Mouse (Mus musculus): ENCODE data around the gene Park7. TPM values are rescaled to one million over a fixed set of nuclear protein-coding genes. Genes with fewer than 3 reads are reported as not detected.
"Not testable (repeated sequence)": the region's sequence is repeated elsewhere in the genome, so short reads cannot be mapped to it uniquely, and the experiment has no call there.

Gene Park7
- polyA plus RNA-seq, 1 experiment from 2014 or later = 177 TPM

DNA sequence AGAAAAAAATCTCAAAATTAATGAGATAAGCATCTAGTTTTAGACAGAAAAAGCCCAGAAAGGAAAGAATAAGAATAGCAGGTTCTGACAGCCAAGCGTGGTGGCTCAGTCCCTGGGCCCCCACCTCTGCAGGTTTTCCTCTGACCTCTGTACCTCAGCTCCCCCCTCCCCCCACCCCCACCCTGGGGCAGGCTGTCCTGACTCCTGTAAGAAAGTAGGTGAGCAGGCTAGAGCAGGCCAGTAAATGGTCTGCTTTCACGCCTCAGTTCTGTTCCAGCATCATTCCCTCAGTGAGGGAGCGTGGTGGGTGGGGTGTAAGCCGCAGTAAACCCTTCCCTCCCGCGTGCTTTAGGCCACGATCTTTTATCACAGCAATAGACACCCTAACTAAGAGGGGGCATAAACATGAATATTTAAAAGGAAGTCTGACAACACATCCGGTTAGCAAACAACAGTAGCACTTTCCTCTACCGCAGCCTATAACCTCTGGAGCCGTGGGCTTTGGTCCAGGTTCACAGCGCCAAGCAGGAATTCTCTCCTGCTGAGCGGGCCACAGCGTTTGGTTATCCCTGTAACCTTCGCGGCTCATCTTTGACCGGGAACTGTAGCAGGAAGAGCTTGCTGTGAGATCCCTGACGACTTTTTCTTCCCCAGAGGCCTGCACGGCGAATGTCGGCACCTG lies 24.8 kb downstream of the Park7 start:
- Histone ChIP-seq H3K4me1 (ENCODE audit: control insufficient read depth, low read depth, low read length) (peaks cover 6% of the 10 kb centered on the region), H3K4me2 (ENCODE audit: low read depth, low read length) (peak overlapping the region; percentile 33), H3K4me3 (ENCODE audit: low read depth, low read length) (no peak overlapping the region), H3K9me3 (replicated peaks; ENCODE audit: control insufficient read depth, low read length) (no peaks in the 10 kb centered on the region), H3K27ac (ENCODE audit: low read length) (peak overlapping the region; percentile 79), H3K36me3 (ENCODE audit: control insufficient read depth, insufficient read depth) (no peaks in the 10 kb centered on the region), H3K9ac (ENCODE audit: low read depth, low read length) (no peak overlapping the region), H3K27me3 (ENCODE audit: control insufficient read depth, insufficient read depth, low read depth, low read length) (no peaks in the 10 kb centered on the region)
- WGBS (ENCODE audit: insufficient replicate concordance) = 47% methylated on average over 20 of the region's 20 CpGs
- peak; percentile 68 for ATAC-seq (ENCODE audit: low read depth)

DNA sequence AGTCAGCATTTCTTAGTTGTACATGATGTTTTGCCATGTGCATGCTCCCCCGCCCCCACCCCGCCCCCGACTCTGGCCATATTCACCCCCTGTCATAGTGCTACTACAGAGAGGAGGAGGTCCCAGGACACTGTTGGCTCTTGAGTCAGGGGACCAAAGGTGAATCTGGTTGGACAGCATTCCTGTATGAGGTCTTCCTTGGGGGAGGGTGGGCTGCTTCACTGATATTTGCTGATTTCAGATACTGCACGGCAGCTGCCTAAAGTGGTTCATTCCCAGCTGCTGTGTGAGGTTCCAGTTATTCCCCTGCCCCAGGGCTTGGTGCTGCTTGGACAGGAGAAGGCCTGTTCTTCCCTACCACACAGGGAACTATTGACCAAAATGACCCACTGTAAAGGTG lies 25.7 kb downstream of the Park7 start:
- peaks cover 6% of the 10 kb centered on the region for H3K4me1 ChIP-seq (ENCODE audit: control insufficient read depth, low read depth, low read length)
- H3K9me3 ChIP-seq (replicated peaks; ENCODE audit: control insufficient read depth, low read length) = no peaks in the 10 kb centered on the region
- H3K4me3 ChIP-seq (ENCODE audit: low read depth, low read length) = no peak overlapping the region
- H3K4me2 ChIP-seq (ENCODE audit: low read depth, low read length) = no peak overlapping the region
- 75% methylated on average over 4 of the region's 4 CpGs for WGBS (ENCODE audit: insufficient replicate concordance)
- H3K27me3 ChIP-seq (ENCODE audit: control insufficient read depth, insufficient read depth, low read depth, low read length) = no peaks in the 10 kb centered on the region
- no peaks in the 10 kb centered on the region for H3K36me3 ChIP-seq (ENCODE audit: control insufficient read depth, insufficient read depth)
- no peak overlapping the region for H3K9ac ChIP-seq (ENCODE audit: low read depth, low read length)
- peak; percentile 22; the same call in 1 of the 2 replicates for ATAC-seq (ENCODE audit: low read depth)
- H3K27ac ChIP-seq (ENCODE audit: low read length) = no peak overlapping the region

DNA sequence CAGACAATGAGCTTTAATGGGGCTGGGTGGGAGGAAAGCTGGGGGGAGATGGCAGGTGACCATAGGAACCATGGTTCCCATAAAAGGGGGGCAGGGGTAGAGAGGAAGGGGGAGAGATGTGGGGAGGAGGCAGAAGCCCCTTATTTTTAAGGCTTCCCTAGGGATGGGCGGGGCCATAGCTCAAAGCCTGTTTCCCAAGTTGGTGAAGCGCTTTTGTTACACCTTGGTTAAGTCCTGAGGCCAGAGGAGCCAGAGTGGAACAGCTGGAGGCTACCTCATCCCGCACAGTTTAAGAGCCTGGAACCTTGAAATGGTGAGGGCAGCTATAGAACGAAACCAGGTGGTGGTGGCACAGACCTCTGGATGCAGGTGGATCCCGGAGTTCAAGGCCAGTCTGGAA lies 26.3 kb downstream of the Park7 start:
- Histone ChIP-seq H3K9me3 (replicated peaks; ENCODE audit: control insufficient read depth, low read length) (no peaks in the 10 kb centered on the region), H3K9ac (ENCODE audit: low read depth, low read length) (no peak overlapping the region), H3K4me2 (ENCODE audit: low read depth, low read length) (no peak overlapping the region), H3K4me3 (ENCODE audit: low read depth, low read length) (no peak overlapping the region), H3K27me3 (ENCODE audit: control insufficient read depth, insufficient read depth, low read depth, low read length) (no peaks in the 10 kb centered on the region), H3K36me3 (ENCODE audit: control insufficient read depth, insufficient read depth) (no peaks in the 10 kb centered on the region), H3K27ac (ENCODE audit: low read length) (no peak overlapping the region), H3K4me1 (ENCODE audit: control insufficient read depth, low read depth, low read length) (peaks cover 6% of the 10 kb centered on the region)
- WGBS (ENCODE audit: insufficient replicate concordance) = 58% methylated on average over 5 of the region's 5 CpGs
- no peak for ATAC-seq (ENCODE audit: low read depth)

DNA sequence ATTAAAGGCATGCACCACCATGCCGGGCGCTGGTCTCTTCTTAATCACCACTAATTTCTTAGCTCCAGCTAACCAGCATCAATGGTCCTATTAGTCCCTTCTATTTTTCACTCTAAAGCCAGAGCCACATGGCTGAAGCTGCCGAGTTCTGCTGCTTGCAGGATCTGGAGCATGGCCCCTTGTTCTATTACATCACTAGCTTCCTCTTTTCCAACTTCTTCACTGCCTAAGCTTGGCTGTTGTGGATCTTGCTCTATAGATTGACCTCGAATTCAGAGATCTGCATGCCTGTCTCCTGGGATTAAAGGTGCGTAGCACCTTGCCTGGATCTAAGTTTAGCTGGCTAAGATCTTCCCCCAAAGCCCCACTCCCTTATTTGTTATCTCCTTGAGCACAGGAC lies 31.6 kb downstream of the Park7 start:
- WGBS (ENCODE audit: insufficient replicate concordance) = 48% methylated on average over 5 of the region's 5 CpGs
- H3K27ac ChIP-seq (ENCODE audit: low read length) = no peak overlapping the region
- H3K36me3 ChIP-seq (ENCODE audit: control insufficient read depth, insufficient read depth) = no peaks in the 10 kb centered on the region
- H3K9me3 ChIP-seq (replicated peaks; ENCODE audit: control insufficient read depth, low read length) = peaks cover 13% of the 10 kb centered on the region
- H3K27me3 ChIP-seq (ENCODE audit: control insufficient read depth, insufficient read depth, low read depth, low read length) = no peaks in the 10 kb centered on the region
- H3K4me2 ChIP-seq (ENCODE audit: low read depth, low read length) = no peak overlapping the region
- H3K4me3 ChIP-seq (ENCODE audit: low read depth, low read length) = no peak overlapping the region
- no peak for ATAC-seq (ENCODE audit: low read depth)
- no peak overlapping the region for H3K9ac ChIP-seq (ENCODE audit: low read depth, low read length)
- no peaks in the 10 kb centered on the region for H3K4me1 ChIP-seq (ENCODE audit: control insufficient read depth, low read depth, low read length)

DNA sequence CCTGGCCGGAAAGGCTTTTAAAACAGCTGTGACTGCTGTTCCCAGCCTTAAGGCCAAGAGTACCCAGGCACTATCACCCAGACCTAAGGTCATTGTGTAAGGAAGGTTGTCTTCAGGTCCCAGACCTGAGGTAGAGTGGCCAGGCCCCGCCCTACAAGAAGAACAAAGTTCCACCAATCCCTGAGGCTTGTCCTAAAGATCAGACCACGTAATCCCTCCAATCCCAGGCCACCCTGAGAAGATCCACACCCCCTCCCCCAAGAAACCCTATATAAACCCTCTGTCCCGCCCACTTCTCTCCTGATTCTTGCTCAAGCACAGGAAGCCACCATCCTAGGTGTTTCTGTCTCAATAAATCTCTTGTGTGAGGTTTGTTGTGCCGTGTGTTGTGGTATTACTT lies 33.9 kb downstream of the Park7 start:
- Histone ChIP-seq H3K4me2 (ENCODE audit: low read depth, low read length) (no peak overlapping the region), H3K27ac (ENCODE audit: low read length) (no peak overlapping the region), H3K9me3 (replicated peaks; ENCODE audit: control insufficient read depth, low read length) (peaks cover 13% of the 10 kb centered on the region), H3K4me3 (ENCODE audit: low read depth, low read length) (no peak overlapping the region), H3K4me1 (ENCODE audit: control insufficient read depth, low read depth, low read length) (no peaks in the 10 kb centered on the region), H3K27me3 (ENCODE audit: control insufficient read depth, insufficient read depth, low read depth, low read length) (no peaks in the 10 kb centered on the region), H3K9ac (ENCODE audit: low read depth, low read length) (no peak overlapping the region), H3K36me3 (ENCODE audit: control insufficient read depth, insufficient read depth) (no peaks in the 10 kb centered on the region)
- WGBS (ENCODE audit: insufficient replicate concordance) = 67% methylated on average over 5 of the region's 5 CpGs
- ATAC-seq (ENCODE audit: low read depth) = no peak

DNA sequence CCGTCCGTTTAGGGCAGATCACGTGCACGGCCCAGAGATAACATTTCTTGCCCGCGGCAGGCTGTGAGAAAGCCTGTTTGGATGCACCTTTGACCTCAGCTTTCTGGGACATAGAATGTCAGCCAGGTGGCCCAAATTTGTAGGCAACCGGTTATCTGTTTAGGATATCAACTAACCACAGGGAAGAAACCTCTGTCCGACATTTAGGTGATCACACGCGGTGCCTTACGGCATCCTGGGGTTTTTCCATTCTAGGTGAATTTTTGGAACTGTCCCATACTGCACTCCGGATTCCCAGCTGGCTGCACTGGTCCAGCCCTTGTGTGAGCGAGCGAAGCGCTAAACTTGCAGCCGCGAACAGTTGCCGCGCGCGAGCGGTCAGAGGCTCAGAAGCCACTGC lies 34.6 kb downstream of the Park7 start:
- Histone ChIP-seq H3K4me1 (ENCODE audit: control insufficient read depth, low read depth, low read length) (peaks cover 4% of the 10 kb centered on the region), H3K27me3 (ENCODE audit: control insufficient read depth, insufficient read depth, low read depth, low read length) (no peaks in the 10 kb centered on the region), H3K4me3 (ENCODE audit: low read depth, low read length) (no peak overlapping the region), H3K4me2 (ENCODE audit: low read depth, low read length) (no peak overlapping the region), H3K36me3 (ENCODE audit: control insufficient read depth, insufficient read depth) (no peaks in the 10 kb centered on the region), H3K27ac (ENCODE audit: low read length) (no peak overlapping the region), H3K9me3 (replicated peaks; ENCODE audit: control insufficient read depth, low read length) (peaks cover 13% of the 10 kb centered on the region), H3K9ac (ENCODE audit: low read depth, low read length) (no peak overlapping the region)
- WGBS (ENCODE audit: insufficient replicate concordance) = 89% methylated on average over 22 of the region's 22 CpGs
- ATAC-seq (ENCODE audit: low read depth) = no peak

DNA sequence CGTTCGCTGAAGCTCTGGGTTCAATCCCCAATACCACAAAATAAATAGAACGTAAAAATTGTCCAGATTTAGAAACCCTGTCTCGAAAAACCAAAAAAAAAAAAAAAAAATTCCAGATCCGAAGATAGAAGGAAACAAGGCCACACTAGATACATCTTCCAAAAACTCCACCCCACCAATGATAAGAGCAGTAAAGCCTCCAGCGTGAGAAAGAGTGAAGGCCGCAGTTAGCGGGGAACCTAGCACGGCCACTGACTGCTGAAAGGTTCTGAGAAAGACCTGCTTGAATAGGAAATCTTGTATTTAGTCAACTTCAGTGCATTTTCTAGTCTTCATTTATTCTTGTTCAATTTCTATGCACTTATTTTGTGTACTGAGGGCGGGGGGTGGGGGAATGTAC lies 38.8 kb downstream of the Park7 start:
- 56% methylated on average over 10 of the region's 10 CpGs for WGBS (ENCODE audit: insufficient replicate concordance)
- no peaks in the 10 kb centered on the region for H3K36me3 ChIP-seq (ENCODE audit: control insufficient read depth, insufficient read depth)
- H3K4me2 ChIP-seq (ENCODE audit: low read depth, low read length) = no peak overlapping the region
- H3K9me3 ChIP-seq (replicated peaks; ENCODE audit: control insufficient read depth, low read length) = peaks cover 13% of the 10 kb centered on the region
- ATAC-seq (ENCODE audit: low read depth) = no peak
- peaks cover 14% of the 10 kb centered on the region for H3K4me1 ChIP-seq (ENCODE audit: control insufficient read depth, low read depth, low read length)
- H3K27me3 ChIP-seq (ENCODE audit: control insufficient read depth, insufficient read depth, low read depth, low read length) = no peaks in the 10 kb centered on the region
- no peak overlapping the region for H3K9ac ChIP-seq (ENCODE audit: low read depth, low read length)
- H3K27ac ChIP-seq (ENCODE audit: low read length) = no peak overlapping the region
- H3K4me3 ChIP-seq (ENCODE audit: low read depth, low read length) = no peak overlapping the region

DNA sequence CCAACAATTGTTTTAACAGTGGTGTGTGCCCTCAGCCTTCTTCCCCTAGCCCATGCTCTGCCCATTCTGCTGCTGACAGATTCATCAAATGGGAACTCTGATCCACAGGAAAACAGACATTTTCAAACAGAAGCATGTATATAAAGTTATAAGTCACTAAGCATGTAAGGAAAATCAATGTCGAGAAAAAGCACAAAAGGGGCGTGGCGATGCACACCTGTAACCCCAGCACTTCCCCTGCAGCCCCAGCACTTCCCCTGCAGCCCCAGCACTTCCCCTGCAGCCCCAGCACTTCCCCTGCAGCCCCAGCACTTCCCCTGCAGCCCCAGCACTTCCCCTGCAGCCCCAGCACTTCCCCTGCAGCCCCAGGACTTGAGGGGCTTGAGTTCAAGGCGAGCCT lies 39.8 kb downstream of the Park7 start:
- not testable (repeated sequence) for H3K9me3 ChIP-seq (replicated peaks; ENCODE audit: control insufficient read depth, low read length); H3K9ac ChIP-seq (ENCODE audit: low read depth, low read length); H3K27ac ChIP-seq (ENCODE audit: low read length); ATAC-seq (ENCODE audit: low read depth); H3K4me3 ChIP-seq (ENCODE audit: low read depth, low read length); H3K4me2 ChIP-seq (ENCODE audit: low read depth, low read length); H3K36me3 ChIP-seq (ENCODE audit: control insufficient read depth, insufficient read depth); H3K27me3 ChIP-seq (ENCODE audit: control insufficient read depth, insufficient read depth, low read depth, low read length)
- H3K4me1 ChIP-seq (ENCODE audit: control insufficient read depth, low read depth, low read length) = peaks cover 14% of the 10 kb centered on the region
- 15% methylated on average over 4 of the region's 4 CpGs for WGBS (ENCODE audit: insufficient replicate concordance)

DNA sequence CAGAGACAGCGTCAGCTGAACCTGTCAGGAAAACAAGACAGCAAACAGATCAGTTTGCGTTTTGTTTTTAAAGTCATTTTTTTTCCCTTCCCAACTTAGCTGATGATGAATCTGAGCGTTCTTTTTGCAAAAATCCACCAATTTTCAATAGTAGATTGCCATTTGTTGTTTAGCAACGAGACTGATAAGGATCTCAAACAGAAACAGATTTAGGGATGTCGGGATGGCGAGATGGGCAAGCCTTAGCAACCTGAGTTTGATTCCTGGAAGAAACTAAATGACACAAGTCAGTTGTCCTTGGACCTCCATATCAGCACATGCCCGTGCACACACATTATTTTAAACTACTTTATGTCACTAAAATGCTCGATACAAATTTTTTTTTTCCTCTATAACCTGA lies 41.6 kb downstream of the Park7 start:
- H3K27ac ChIP-seq (ENCODE audit: low read length) = peak overlapping the region; percentile 69
- no peaks in the 10 kb centered on the region for H3K27me3 ChIP-seq (ENCODE audit: control insufficient read depth, insufficient read depth, low read depth, low read length)
- H3K4me3 ChIP-seq (ENCODE audit: low read depth, low read length) = no peak overlapping the region
- H3K36me3 ChIP-seq (ENCODE audit: control insufficient read depth, insufficient read depth) = no peaks in the 10 kb centered on the region
- WGBS (ENCODE audit: insufficient replicate concordance) = 51% methylated on average over 8 of the region's 8 CpGs
- no peaks in the 10 kb centered on the region for H3K9me3 ChIP-seq (replicated peaks; ENCODE audit: control insufficient read depth, low read length)
- H3K9ac ChIP-seq (ENCODE audit: low read depth, low read length) = no peak overlapping the region
- H3K4me2 ChIP-seq (ENCODE audit: low read depth, low read length) = no peak overlapping the region
- ATAC-seq (ENCODE audit: low read depth) = no peak
- peaks cover 14% of the 10 kb centered on the region for H3K4me1 ChIP-seq (ENCODE audit: control insufficient read depth, low read depth, low read length)

Measured in liver, embryonic 16.5 days (tissue).